Mouse (Mus musculus) liver, embryonic 14.5 days (tissue): ENCODE results near the gene Phf23.

Experiments
- CTCF ChIP-seq: IDR thresholded peaks from 2 replicates; pipeline ENCODE4 v1.5.1; 2016; ENCODE audit warnings: antibody characterized with exemption, low read depth, control low read depth
- EP300 ChIP-seq: IDR thresholded peaks from 2 replicates; pipeline ENCODE4 v1.6.1; 2016; ENCODE audit warnings: antibody characterized with exemption, low read depth

DNA sequence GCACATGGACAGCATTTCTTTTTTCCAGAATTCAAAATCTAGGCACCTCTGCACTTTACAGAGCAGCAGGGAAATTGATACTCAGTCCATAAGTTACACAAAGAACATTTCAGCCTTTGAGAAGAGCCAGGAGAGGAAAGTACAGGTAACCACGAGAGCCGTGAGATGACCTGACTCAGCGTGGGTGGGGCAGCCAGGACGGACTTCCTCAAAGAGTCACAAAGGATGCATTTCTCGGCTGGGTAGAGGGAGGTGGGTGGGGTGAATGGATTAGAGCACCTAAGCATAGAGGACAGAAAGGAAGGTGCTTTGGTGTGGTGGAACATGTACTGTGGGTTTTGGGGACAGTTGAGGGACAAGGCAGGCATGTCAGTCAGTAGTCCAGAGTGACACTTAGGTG is 33.7 kb upstream of the Phf23 start:
- TF ChIP-seq CTCF (no peak), EP300 (no peak)
